Mouse (Mus musculus) midbrain, embryonic 12.5 days (tissue): Measurements from ENCODE around the gene Capzb. TPM values are rescaled to one million over a fixed set of nuclear protein-coding genes. Genes with fewer than 3 reads are reported as not detected.
A peak's percentile ranks its signal among the peaks of the same experiment; 100 is the strongest.

Source experiments
- ATAC-seq: fragments of 200-750 bp; cut with Nextera tagmentation; 2 replicates; pipeline ENCODE4 v1.8.0; 2017; ENCODE audit warnings: low read depth, moderate TSS enrichment, moderate library complexity; ENCODE audit not compliant: low FRiP score
- H3K27ac ChIP-seq: fragments of 300-500 bp; sonication (generic); replicated peaks from 2 replicates; pipeline ENCODE4 v1.5.1; 2016; ENCODE audit warnings: mild to moderate bottlenecking
- H3K27me3 ChIP-seq: fragments of 300-500 bp; sonication (generic); 2 replicates; pipeline ENCODE4 v1.6.1; 2016; ENCODE audit warnings: mild to moderate bottlenecking
- H3K36me3 ChIP-seq: fragments of 300-500 bp; sonication (generic); 2 replicates; pipeline ENCODE4 v1.6.1; 2016
- H3K4me1 ChIP-seq: fragments of 300-500 bp; sonication (generic); 2 replicates; pipeline ENCODE4 v1.6.1; 2016
- H3K4me2 ChIP-seq: fragments of 300-500 bp; sonication (generic); replicated peaks from 2 replicates; pipeline ENCODE4 v1.6.1; 2016; ENCODE audit warnings: mild to moderate bottlenecking, moderate library complexity
- H3K4me3 ChIP-seq: fragments of 300-500 bp; sonication (generic); 2 replicates; pipeline ENCODE4 v1.5.1; 2016; ENCODE audit warnings: mild to moderate bottlenecking
- H3K9ac ChIP-seq: fragments of 300-500 bp; sonication (generic); replicated peaks from 2 replicates; pipeline ENCODE4 v1.6.1; 2016; ENCODE audit warnings: mild to moderate bottlenecking, moderate library complexity
- H3K9me3 ChIP-seq: fragments of 300-500 bp; sonication (generic); 2 replicates; pipeline ENCODE4 v1.6.1; 2016; ENCODE audit warnings: mild to moderate bottlenecking
- WGBS: fragments of 180-500 bp; shearing (Covaris S2); methylation state at CpG from one replicate; pipeline ENCODE4 v1.1.7; 2016; 5-methylcytosine and 5-hydroxymethylcytosine counted together
- polyA plus RNA-seq: library from polyadenylated mRNA; unstranded; fragments of >200 nt; fragmentation: Nextera tagmentation; extraction: Ambion mirVana; gene quantifications from 2 replicates; pipeline ENCODE4 v1.2.1, GENCODE M21; 2016

Capzb gene
- polyA plus RNA-seq, 1 experiment from 2014 or later = 337 TPM

DNA sequence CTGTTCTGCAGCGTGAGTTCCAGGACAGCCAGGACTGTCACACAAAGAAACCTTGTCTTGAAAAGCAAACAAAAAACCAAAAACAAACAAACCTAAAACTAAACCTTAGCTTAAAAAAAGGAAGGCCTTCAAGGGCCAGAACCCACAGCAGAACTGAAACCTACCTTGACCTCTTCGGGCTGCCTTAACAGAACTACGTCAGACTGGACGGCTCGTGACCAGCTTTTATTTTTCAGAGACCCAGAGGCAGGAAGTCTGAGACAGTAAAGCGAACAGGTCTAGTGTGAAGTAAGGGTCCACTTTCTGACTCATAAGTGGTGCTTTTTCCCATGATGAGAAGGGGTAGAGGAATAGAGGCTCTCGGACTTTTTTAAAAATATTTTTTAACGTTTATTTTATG lies 26.5 kb upstream of the Capzb start:
- H3K9me3 ChIP-seq = no peaks in the 10 kb centered on the region
- ATAC-seq = no peak
- H3K4me3 ChIP-seq = no peak overlapping the region
- no peaks in the 10 kb centered on the region for H3K4me1 ChIP-seq
- H3K27me3 ChIP-seq = no peaks in the 10 kb centered on the region
- WGBS = 88% methylated on average over 8 of the region's 8 CpGs
- H3K36me3 ChIP-seq = no peaks in the 10 kb centered on the region
- no peak overlapping the region for H3K27ac ChIP-seq
- H3K4me2 ChIP-seq = no peak overlapping the region
- no peak overlapping the region for H3K9ac ChIP-seq

DNA sequence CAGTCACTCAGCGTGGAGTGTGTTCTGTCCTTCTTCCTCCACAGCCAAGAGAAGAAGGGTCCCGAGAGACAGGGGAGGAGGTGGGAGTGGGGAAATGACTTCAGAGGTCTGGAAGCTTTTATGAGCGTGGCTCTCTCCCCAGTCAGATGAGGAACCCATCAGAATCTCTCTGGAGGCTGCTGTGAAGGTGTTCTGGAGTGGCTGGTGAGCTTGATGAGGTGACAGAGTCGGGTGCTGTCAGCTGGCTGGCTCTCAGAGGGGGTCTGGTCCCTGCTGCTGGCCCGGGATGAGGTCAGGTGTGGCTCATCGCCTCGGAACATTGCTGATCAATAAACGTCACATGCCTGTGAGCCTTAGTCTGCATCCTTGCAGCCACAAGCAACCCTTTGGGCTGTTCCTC lies 25.6 kb upstream of the Capzb start:
- H3K36me3 ChIP-seq = no peaks in the 10 kb centered on the region
- no peak overlapping the region for H3K9ac ChIP-seq
- no peaks in the 10 kb centered on the region for H3K27me3 ChIP-seq
- 74% methylated on average over 8 of the region's 8 CpGs for WGBS
- H3K9me3 ChIP-seq = no peaks in the 10 kb centered on the region
- H3K4me1 ChIP-seq = no peaks in the 10 kb centered on the region
- no peak overlapping the region for H3K4me2 ChIP-seq
- no peak for ATAC-seq
- H3K4me3 ChIP-seq = no peak overlapping the region
- H3K27ac ChIP-seq = no peak overlapping the region

DNA sequence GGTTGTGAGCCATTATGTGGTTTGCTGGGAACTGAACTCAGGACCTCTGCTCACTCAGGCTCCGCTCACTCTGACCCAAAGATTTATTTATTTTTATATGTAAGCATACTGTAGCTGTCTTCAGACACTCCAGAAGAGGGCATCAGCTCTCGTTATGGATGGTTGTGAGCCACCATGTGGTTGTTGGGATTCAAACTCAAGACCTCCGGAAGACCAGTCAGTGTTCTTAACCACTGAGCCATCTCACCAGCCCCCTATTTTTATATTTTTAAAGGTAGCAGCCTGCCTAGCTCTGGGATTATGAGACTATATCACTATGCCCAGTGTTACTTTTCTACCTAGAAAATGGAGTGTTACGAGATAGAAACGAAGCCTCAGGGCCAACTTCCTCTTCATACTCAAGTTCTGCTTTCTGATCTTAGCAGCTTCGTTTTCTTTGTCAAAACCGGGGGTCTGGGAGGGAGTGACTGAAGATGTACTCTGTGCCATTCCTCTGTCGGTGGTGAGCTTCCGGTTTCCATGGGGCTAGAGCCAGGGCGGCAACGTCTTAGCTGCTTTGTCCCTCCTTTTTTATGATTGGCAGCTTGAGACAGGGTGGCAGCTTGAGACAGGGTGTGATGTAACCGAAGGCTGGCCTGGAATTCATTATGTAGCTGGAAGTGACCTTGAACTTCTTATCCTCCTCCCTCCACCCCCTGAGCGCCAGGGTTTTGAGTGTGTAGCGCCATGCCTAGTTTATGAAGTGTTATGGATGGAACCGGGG lies 23.5 kb upstream of the Capzb start:
- Histone ChIP-seq H3K4me3 (no peak overlapping the region), H3K27ac (0 out of 2 replicates have a peak overlapping the region, but pooled peaks have one; percentile 7), H3K9ac (no peak overlapping the region), H3K9me3 (no peaks in the 10 kb centered on the region), H3K4me1 (no peaks in the 10 kb centered on the region), H3K4me2 (no peak overlapping the region), H3K36me3 (no peaks in the 10 kb centered on the region), H3K27me3 (no peaks in the 10 kb centered on the region)
- 80% methylated on average over 15 of the region's 15 CpGs for WGBS
- ATAC-seq = no peak

GRCm38 (mm10) chr4:139169748-139170279 lies 22.9 kb upstream of the Capzb start:
- Histone ChIP-seq H3K27me3 (no peaks in the 10 kb centered on the region), H3K4me2 (no peak overlapping the region), H3K9me3 (no peaks in the 10 kb centered on the region), H3K4me3 (no peak overlapping the region), H3K27ac (0 out of 2 replicates have a peak overlapping the region, but pooled peaks have one; percentile 7), H3K36me3 (no peaks in the 10 kb centered on the region), H3K9ac (no peak overlapping the region), H3K4me1 (no peaks in the 10 kb centered on the region)
- WGBS = 63% methylated on average over 12 of the region's 12 CpGs
- ATAC-seq = no peak

GRCm38 (mm10) chr4:139175061-139175971 lies 17.4 kb upstream of the Capzb start:
- Histone ChIP-seq H3K4me3 (no peak overlapping the region), H3K27ac (no peak overlapping the region), H3K4me1 (no peaks in the 10 kb centered on the region), H3K9me3 (0 out of 2 replicates have a peak, but pooled peaks cover 3% of the 10 kb centered on the region), H3K9ac (no peak overlapping the region), H3K36me3 (no peaks in the 10 kb centered on the region), H3K4me2 (no peak overlapping the region), H3K27me3 (no peaks in the 10 kb centered on the region)
- ATAC-seq = no peak
- WGBS = 65% methylated on average over 20 of the region's 20 CpGs

DNA sequence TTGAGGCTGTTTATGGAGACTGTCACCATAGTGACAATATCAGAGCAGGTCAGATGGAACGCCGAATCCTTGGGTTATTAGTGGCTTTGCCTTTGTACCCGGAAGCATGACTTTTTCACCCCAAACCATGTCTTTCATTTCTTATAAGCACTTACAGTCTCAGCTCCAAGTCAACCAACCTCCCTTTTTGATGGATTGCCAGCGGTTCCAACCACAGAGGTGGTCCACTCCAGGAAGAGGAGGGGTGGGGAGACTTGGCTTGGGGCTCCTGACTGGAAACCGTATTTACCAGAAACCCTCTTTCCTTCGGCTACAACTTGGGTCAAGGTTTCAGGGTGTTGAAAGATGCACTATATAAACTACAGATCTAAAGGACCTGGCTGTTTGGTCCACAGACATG lies 16.7 kb upstream of the Capzb start:
- 78% methylated on average over 6 of the region's 6 CpGs for WGBS
- no peak overlapping the region for H3K4me3 ChIP-seq
- no peaks in the 10 kb centered on the region for H3K27me3 ChIP-seq
- H3K36me3 ChIP-seq = no peaks in the 10 kb centered on the region
- H3K9ac ChIP-seq = no peak overlapping the region
- no peak overlapping the region for H3K27ac ChIP-seq
- no peak for ATAC-seq
- no peaks in the 10 kb centered on the region for H3K4me1 ChIP-seq
- H3K9me3 ChIP-seq = 0 out of 2 replicates have a peak, but pooled peaks cover 3% of the 10 kb centered on the region
- no peak overlapping the region for H3K4me2 ChIP-seq

- ATAC-seq = no peak
- Histone ChIP-seq H3K4me3 (no peak overlapping the region), H3K36me3 (no peaks in the 10 kb centered on the region), H3K27ac (no peak overlapping the region), H3K27me3 (no peaks in the 10 kb centered on the region), H3K9me3 (0 out of 2 replicates have a peak, but pooled peaks cover 3% of the 10 kb centered on the region), H3K4me1 (no peaks in the 10 kb centered on the region), H3K9ac (no peak overlapping the region), H3K4me2 (no peak overlapping the region)
- WGBS = 84% methylated on average over 3 of the region's 3 CpGs
Observed at GRCm38 (mm10) chr4:139177921-139178320, 14.8 kb upstream of the Capzb start.

- no peak overlapping the region for H3K4me2 ChIP-seq
- 0 out of 2 replicates have a peak, but pooled peaks cover 3% of the 10 kb centered on the region for H3K9me3 ChIP-seq
- no peak overlapping the region for H3K27ac ChIP-seq
- no peak overlapping the region for H3K9ac ChIP-seq
- no peaks in the 10 kb centered on the region for H3K27me3 ChIP-seq
- H3K36me3 ChIP-seq = no peaks in the 10 kb centered on the region
- H3K4me1 ChIP-seq = no peaks in the 10 kb centered on the region
- ATAC-seq = no peak
- no peak overlapping the region for H3K4me3 ChIP-seq
- WGBS = 95% methylated on average over 11 of the region's 11 CpGs
Observed at GRCm38 (mm10) chr4:139178377-139178776, 14.3 kb upstream of the Capzb start.

- no peak overlapping the region for H3K27ac ChIP-seq
- H3K9me3 ChIP-seq = 0 out of 2 replicates have a peak, but pooled peaks cover 3% of the 10 kb centered on the region
- ATAC-seq = no peak
- 78% methylated on average over 2 of the region's 2 CpGs for WGBS
- no peak overlapping the region for H3K9ac ChIP-seq
- H3K4me1 ChIP-seq = no peaks in the 10 kb centered on the region
- H3K4me2 ChIP-seq = no peak overlapping the region
- no peaks in the 10 kb centered on the region for H3K27me3 ChIP-seq
- no peaks in the 10 kb centered on the region for H3K36me3 ChIP-seq
- H3K4me3 ChIP-seq = no peak overlapping the region
Observed at GRCm38 (mm10) chr4:139179218-139179617, 13.5 kb upstream of the Capzb start.

DNA sequence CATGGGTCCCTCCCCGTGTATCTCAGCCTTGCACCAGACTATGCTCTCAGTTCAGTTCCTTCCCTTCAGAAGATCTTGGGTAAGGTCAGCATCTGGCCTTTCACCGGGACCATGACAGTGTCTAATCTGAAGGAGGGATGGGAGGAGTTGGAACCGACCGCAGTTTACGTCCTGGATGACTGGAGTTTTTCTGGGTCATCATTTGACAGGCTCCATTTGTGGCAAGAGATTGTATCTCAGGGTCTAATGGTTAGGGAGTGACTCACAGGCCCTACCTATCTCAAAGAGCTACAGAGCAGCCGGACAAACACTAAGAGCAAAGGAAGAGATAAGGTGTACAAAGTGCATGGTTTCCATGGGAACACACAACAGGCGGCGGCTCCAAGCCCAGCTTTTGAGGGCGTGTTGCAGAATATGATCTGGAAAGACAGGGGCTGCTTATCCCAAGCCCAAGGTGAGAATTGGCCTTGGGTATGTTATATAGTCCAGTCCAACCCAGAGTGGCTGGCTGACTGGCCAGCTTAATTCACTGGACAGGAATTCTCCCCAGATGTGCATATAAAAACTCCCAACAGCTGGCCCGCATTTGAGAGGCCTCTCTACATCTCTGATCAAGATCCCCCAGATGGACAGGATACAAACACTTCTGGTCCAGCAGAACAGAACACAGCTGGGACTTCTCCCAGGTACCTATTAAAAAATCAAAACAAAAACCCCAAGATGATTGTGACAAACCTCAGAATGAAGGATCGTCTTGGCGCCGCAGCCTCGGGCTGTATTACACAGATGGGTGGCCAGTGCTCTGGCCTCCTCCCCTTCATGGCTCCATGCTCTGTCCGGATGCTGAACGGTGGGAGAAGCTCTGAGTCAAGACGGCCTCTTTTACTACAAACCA lies 12.7 kb upstream of the Capzb start:
- H3K36me3 ChIP-seq = no peaks in the 10 kb centered on the region
- H3K27me3 ChIP-seq = no peaks in the 10 kb centered on the region
- ATAC-seq = no peak
- no peak overlapping the region for H3K4me2 ChIP-seq
- no peak overlapping the region for H3K4me3 ChIP-seq
- H3K4me1 ChIP-seq = no peaks in the 10 kb centered on the region
- H3K27ac ChIP-seq = no peak overlapping the region
- H3K9ac ChIP-seq = no peak overlapping the region
- WGBS = 89% methylated on average over 17 of the region's 17 CpGs
- 0 out of 2 replicates have a peak, but pooled peaks cover 3% of the 10 kb centered on the region for H3K9me3 ChIP-seq

DNA sequence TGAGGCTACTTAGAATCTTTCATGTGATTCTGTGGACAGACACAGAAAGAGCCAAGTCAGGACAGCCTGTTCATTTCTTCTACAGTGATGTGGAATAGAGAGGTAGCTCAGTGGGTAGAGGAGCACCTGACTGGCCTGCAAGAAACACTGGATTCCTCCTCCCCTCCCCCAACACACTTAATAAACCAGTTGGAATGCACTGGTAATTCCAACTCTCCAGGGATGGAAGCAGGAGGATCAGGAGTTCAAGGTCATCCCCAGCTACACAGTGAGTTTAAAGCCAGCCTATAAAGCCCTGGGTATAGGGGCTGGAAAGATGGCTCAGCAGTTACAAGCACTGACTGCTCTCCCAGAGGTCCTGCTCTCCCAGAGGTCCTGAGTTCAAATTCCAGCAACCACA lies 10.2 kb upstream of the Capzb start:
- Histone ChIP-seq H3K36me3 (no peaks in the 10 kb centered on the region), H3K27ac (no peak overlapping the region), H3K4me2 (no peak overlapping the region), H3K4me3 (no peak overlapping the region), H3K27me3 (no peaks in the 10 kb centered on the region), H3K4me1 (no peaks in the 10 kb centered on the region), H3K9ac (no peak overlapping the region), H3K9me3 (0 out of 2 replicates have a peak, but pooled peaks cover 3% of the 10 kb centered on the region)
- ATAC-seq = no peak
